Comparison of ENCODE assay signal across 9 mouse cellular contexts in the genomic region with DNA sequence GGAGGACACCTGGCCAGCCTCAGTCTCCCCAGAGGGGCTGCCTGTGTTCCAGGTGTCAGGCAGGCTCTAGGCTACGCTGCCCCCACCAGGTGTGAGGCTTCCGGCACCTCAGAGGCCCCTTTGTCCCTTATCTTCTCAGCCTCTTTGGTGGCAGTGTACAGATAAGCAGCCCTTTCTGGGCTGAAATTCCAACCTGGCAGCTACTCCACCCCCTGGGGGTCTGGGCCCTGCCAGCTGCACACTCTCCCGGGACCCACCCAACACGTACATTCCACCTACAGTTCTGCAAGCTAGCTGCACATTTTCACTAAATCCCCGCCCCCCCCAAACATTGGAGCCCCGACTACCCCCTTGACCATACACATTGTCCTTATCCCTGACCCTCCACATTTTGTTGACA. TPM values are rescaled to one million over a fixed set of nuclear protein-coding genes. Genes with fewer than 3 reads are reported as not detected.
DNase-seq lines count a peak whose midpoint lies in the region; ATAC-seq lines count a peak whose summit lies in the region.
"Had no signal": no experiment of that assay in that cellular context is flagged by ENCODE, and none has a peak within 500 bp of the region (broad histone marks: within the 10 kb centered on the region; RNA-seq: fewer than 3 reads in every experiment).

No protein-coding gene starts in this region.

- peak overlapping the region; percentile 52 for H3K4me2 ChIP-seq in heart, embryonic 16.5 days (ENCODE audit: low read depth, low read length)

- intact Hi-C loops in left cerebral cortex, postnatal 10 days (cut with DNase I) = no loop called here

- DNase-seq in heart, adult 11 months = no peak
- no peak for DNase-seq in hindbrain, embryonic 10.5 days (ENCODE audit: low spot score)
- no peak for DNase-seq in midbrain, embryonic 10.5 days (ENCODE audit: low spot score)
- DNase-seq in left cerebral cortex, postnatal 10 days (ENCODE audit: extremely low spot score in 1 of 2, low spot score in 2 of 2) = no peak
- DNase-seq in urinary bladder, postnatal 14 days (ENCODE audit: low spot score) = no peak
- no peak for DNase-seq in right cerebral cortex, postnatal 10 days (ENCODE audit: low spot score in 2 of 2)
- DNase-seq: thymus, adult 18-20 months had no signal

- H3K36me3 ChIP-seq in heart, embryonic 16.5 days (ENCODE audit: control insufficient read depth, insufficient read depth) = no peaks in the 10 kb centered on the region
- H3K36me3 ChIP-seq in hindbrain, embryonic 10.5 days = no peaks in the 10 kb centered on the region
- H3K36me3 ChIP-seq in midbrain, embryonic 10.5 days = no peaks in the 10 kb centered on the region

- H3K4me3 ChIP-seq in heart, embryonic 16.5 days (ENCODE audit: low read length) = no peak overlapping the region
- no peak overlapping the region for H3K4me3 ChIP-seq in brown adipose tissue, adult 24 weeks (ENCODE audit: insufficient read depth, low read depth, low read length)
- peak overlapping the region; percentile 37; the same call in 1 of the 2 replicates for H3K4me3 ChIP-seq in hindbrain, embryonic 10.5 days
- peak overlapping the region; percentile 41 for H3K4me3 ChIP-seq in midbrain, embryonic 10.5 days

- no peaks in the 10 kb centered on the region for H3K9me3 ChIP-seq in heart, embryonic 16.5 days (replicated peaks; ENCODE audit: control insufficient read depth, low read length)
- H3K9me3 ChIP-seq in hindbrain, embryonic 10.5 days = no peaks in the 10 kb centered on the region
- no peaks in the 10 kb centered on the region for H3K9me3 ChIP-seq in midbrain, embryonic 10.5 days (replicated peaks)

- peak overlapping the region; percentile 61 for H3K27ac ChIP-seq in heart, embryonic 16.5 days (ENCODE audit: low read length)
- peak overlapping the region; percentile 68 for H3K27ac ChIP-seq in brown adipose tissue, adult 24 weeks (replicated peaks; ENCODE audit: low read depth, low read length)
- peak overlapping the region; percentile 85 for H3K27ac ChIP-seq in hindbrain, embryonic 10.5 days
- H3K27ac ChIP-seq in midbrain, embryonic 10.5 days (replicated peaks) = peak overlapping the region; percentile 85

- WGBS in heart, embryonic 16.5 days = 23% methylated on average over 6 of the region's 6 CpGs
- WGBS in hindbrain, embryonic 10.5 days = 20% methylated on average over 6 of the region's 6 CpGs
- 15% methylated on average over 6 of the region's 6 CpGs for WGBS in midbrain, embryonic 10.5 days

- H3K9ac ChIP-seq in heart, embryonic 16.5 days (ENCODE audit: low read length) = no peak overlapping the region; the same call in 1 of the 2 replicates

- peaks cover 17% of the 10 kb centered on the region for H3K4me1 ChIP-seq in heart, embryonic 16.5 days (ENCODE audit: control insufficient read depth, insufficient read depth, low read length)
- H3K4me1 ChIP-seq in brown adipose tissue, adult 24 weeks (ENCODE audit: control insufficient read depth, insufficient read depth, insufficient read length, low read length) = peaks cover 31% of the 10 kb centered on the region
- H3K4me1 ChIP-seq in hindbrain, embryonic 10.5 days (replicated peaks) = peaks cover 70% of the 10 kb centered on the region
- peaks cover 62% of the 10 kb centered on the region for H3K4me1 ChIP-seq in midbrain, embryonic 10.5 days

- no peaks in the 10 kb centered on the region for H3K27me3 ChIP-seq in heart, embryonic 16.5 days (ENCODE audit: control insufficient read depth, insufficient read depth, low read length)
- H3K27me3 ChIP-seq in hindbrain, embryonic 10.5 days (ENCODE audit: insufficient read depth, poor library complexity, severe bottlenecking) = peaks cover 49% of the 10 kb centered on the region
- H3K27me3 ChIP-seq in midbrain, embryonic 10.5 days (ENCODE audit: low read depth, poor library complexity, severe bottlenecking) = peaks cover 21% of the 10 kb centered on the region

- ATAC-seq in heart, embryonic 16.5 days (replicated peaks; ENCODE audit: extremely low read depth, insufficient read depth, low FRiP score) = no peak

RNA-seq across cellular contexts. Expression of a gene that starts 13.0 kb away (rescaled TPM):
- 3.9 and 4.7 TPM in 2 replicates for polyA plus RNA-seq in heart, embryonic 16.5 days (2015; fragmentation: Nextera tagmentation; extraction: Ambion mirVana)
- 3.1 and 3.2 TPM in 2 replicates for polyA plus RNA-seq in brown adipose tissue, adult 24 weeks (2012; ENCODE audit: insufficient read depth, insufficient read length, missing spikeins)
- 14.5 and 16.4 TPM in 2 replicates for polyA plus RNA-seq in hindbrain, embryonic 10.5 days (2016; fragmentation: Nextera tagmentation; extraction: Ambion mirVana)
- polyA plus RNA-seq in midbrain, embryonic 10.5 days (2016; fragmentation: Nextera tagmentation; extraction: Ambion mirVana) = 14.9 and 17.2 TPM in 2 replicates
- 10 to 100 TPM; 14.3 to 19.2 TPM for total RNA-seq in left cerebral cortex, postnatal 10 days (2021)

RNA-seq across cellular contexts. Expression of a gene that starts 43.8 kb away (rescaled TPM):
- polyA plus RNA-seq in heart, embryonic 16.5 days (2015; fragmentation: Nextera tagmentation; extraction: Ambion mirVana) = 0.39 TPM in 2 replicates
- not detected in 2 replicates for polyA plus RNA-seq in brown adipose tissue, adult 24 weeks (2012; ENCODE audit: insufficient read depth, insufficient read length, missing spikeins)
- polyA plus RNA-seq in hindbrain, embryonic 10.5 days (2016; fragmentation: Nextera tagmentation; extraction: Ambion mirVana) = 2.6 and 3.1 TPM in 2 replicates
- 3.2 and 3.6 TPM in 2 replicates for polyA plus RNA-seq in midbrain, embryonic 10.5 days (2016; fragmentation: Nextera tagmentation; extraction: Ambion mirVana)
- under 1 TPM; 0.32 to 0.93 TPM for total RNA-seq in left cerebral cortex, postnatal 10 days (2021)

RNA-seq across cellular contexts. Expression of a gene that starts 47.5 kb away (rescaled TPM):
- 137 and 146 TPM in 2 replicates for polyA plus RNA-seq in heart, embryonic 16.5 days (2015; fragmentation: Nextera tagmentation; extraction: Ambion mirVana)
- polyA plus RNA-seq in brown adipose tissue, adult 24 weeks (2012; ENCODE audit: insufficient read depth, insufficient read length, missing spikeins) = 37.4 and 47.2 TPM in 2 replicates
- 196 and 204 TPM in 2 replicates for polyA plus RNA-seq in hindbrain, embryonic 10.5 days (2016; fragmentation: Nextera tagmentation; extraction: Ambion mirVana)
- polyA plus RNA-seq in midbrain, embryonic 10.5 days (2016; fragmentation: Nextera tagmentation; extraction: Ambion mirVana) = 200 and 220 TPM in 2 replicates
- 100 to 1,000 TPM; 157 TPM for total RNA-seq in left cerebral cortex, postnatal 10 days (2021)

RNA-seq across cellular contexts. Expression of a gene that starts 54.0 kb away (rescaled TPM):
- polyA plus RNA-seq in heart, embryonic 16.5 days (2015; fragmentation: Nextera tagmentation; extraction: Ambion mirVana) = 3.3 and 3.9 TPM in 2 replicates
- polyA plus RNA-seq in brown adipose tissue, adult 24 weeks (2012; ENCODE audit: insufficient read depth, insufficient read length, missing spikeins) = 0.83 and 3.3 TPM in 2 replicates
- polyA plus RNA-seq in hindbrain, embryonic 10.5 days (2016; fragmentation: Nextera tagmentation; extraction: Ambion mirVana) = 6.4 and 7.2 TPM in 2 replicates
- 9.3 and 11.6 TPM in 2 replicates for polyA plus RNA-seq in midbrain, embryonic 10.5 days (2016; fragmentation: Nextera tagmentation; extraction: Ambion mirVana)
- total RNA-seq in left cerebral cortex, postnatal 10 days (2021) = 10 to 100 TPM; 84.1 to 90.3 TPM

Comparison
In these comparisons a context has a peak if more than half of its experiments do, and no peak if none do; other contexts are left out.
1. H3K4me3 ChIP-seq: peak in hindbrain, embryonic 10.5 days (single experiment) and midbrain, embryonic 10.5 days (single experiment); none in heart, embryonic 16.5 days (single experiment) and brown adipose tissue, adult 24 weeks (single experiment).
2. Peak in every context shown above with its lines, with median percentiles within 50 percentile points of each other: H3K27ac ChIP-seq.